Mouse (Mus musculus): ENCODE measurements around the gene Plekhm1. TPM values are rescaled to one million over a fixed set of nuclear protein-coding genes. Genes with fewer than 3 reads are reported as not detected.

The Plekhm1 gene
- polyA plus RNA-seq, 1 experiment from 2014 or later: 7.6 TPM

DNA sequence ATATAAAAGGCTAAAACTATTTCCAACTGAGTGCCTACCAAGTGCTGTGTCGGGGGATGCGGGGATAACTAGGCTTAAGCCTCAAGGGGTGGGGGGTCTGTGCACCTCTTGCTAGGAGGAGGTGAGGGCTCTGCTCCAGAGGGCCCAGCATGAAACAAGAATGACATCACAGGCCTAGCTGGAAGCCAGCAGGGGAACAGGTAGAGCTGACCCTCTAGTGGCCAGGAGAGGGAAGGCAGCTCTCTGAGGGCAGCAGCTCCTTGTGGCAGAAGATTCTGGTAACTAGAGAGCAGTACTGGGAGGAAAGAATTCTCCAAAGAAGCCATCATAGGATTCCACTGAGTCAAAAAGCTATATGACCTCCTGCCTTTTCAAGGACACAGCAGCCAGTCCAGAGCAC, 10.3 kb downstream of the Plekhm1 start:
- WGBS: 58% methylated on average over 2 of the region's 2 CpGs
- Histone ChIP-seq H3K27me3 (ENCODE audit: control insufficient read depth, insufficient read depth, low read length) (no peaks in the 10 kb centered on the region), H3K9ac (ENCODE audit: low read length) (no peak overlapping the region), H3K4me1 (ENCODE audit: control insufficient read depth, insufficient read depth, low read length) (no peaks in the 10 kb centered on the region), H3K36me3 (ENCODE audit: control insufficient read depth, insufficient read depth, low read length) (no peaks in the 10 kb centered on the region), H3K4me3 (ENCODE audit: low read depth, low read length) (no peak overlapping the region), H3K4me2 (no peak overlapping the region), H3K27ac (ENCODE audit: low read depth, low read length) (no peak overlapping the region), H3K9me3 (ENCODE audit: control insufficient read depth, low read length) (no peaks in the 10 kb centered on the region)
- no peak for DNase-seq (ENCODE audit: low spot score, missing footprints)
- no peak for ATAC-seq (ENCODE audit: low FRiP score)

DNA sequence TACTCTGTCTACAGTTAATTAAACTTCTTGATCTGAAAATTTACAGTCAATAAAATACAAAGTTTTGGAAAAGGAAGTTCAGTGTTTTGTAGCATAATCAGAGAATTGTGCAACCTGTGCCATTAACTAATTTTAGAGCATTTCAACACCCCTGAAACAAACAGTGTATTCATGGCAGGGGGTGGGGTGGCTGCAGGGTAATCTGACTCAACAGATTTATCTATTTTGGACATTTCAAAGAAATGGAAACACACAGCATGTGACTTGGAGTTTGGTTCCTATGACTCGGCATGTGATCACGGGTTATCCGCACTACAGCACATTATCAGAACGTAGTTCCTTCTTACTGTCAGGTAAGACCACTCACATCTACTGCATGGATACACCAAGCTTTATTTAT, 12.5 kb downstream of the Plekhm1 start:
- Histone ChIP-seq H3K4me3 (ENCODE audit: low read depth, low read length) (no peak overlapping the region), H3K27me3 (ENCODE audit: control insufficient read depth, insufficient read depth, low read length) (no peaks in the 10 kb centered on the region), H3K4me1 (ENCODE audit: control insufficient read depth, insufficient read depth, low read length) (no peaks in the 10 kb centered on the region), H3K9me3 (ENCODE audit: control insufficient read depth, low read length) (no peaks in the 10 kb centered on the region), H3K4me2 (no peak overlapping the region), H3K9ac (ENCODE audit: low read length) (no peak overlapping the region), H3K36me3 (ENCODE audit: control insufficient read depth, insufficient read depth, low read length) (peaks cover 5% of the 10 kb centered on the region; the same call in 1 of the 2 replicates), H3K27ac (ENCODE audit: low read depth, low read length) (no peak overlapping the region)
- DNase-seq (ENCODE audit: low spot score, missing footprints) (no peak), ATAC-seq (ENCODE audit: low FRiP score) (no peak)
- 94% methylated on average over 4 of the region's 4 CpGs for WGBS

DNA sequence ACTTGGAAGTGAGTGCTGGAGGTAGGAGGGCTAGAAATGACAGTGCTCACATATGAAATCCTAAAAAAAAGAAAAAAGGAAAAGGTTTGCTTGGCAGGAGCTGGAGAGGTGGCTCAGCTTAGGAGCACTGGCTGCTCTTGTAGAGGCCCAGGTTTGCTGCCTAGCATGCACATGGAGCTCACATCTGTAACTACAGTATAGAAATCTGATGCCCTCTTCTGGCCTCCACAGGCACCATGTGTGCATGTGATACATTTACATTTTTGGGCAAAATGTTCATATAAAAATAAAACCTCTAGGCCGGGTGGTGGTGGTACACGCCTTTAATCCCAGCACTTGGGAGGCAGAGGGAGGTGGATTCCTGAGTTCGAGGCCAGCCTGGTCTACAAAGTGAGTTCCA, 13.4 kb downstream of the Plekhm1 start:
- 87% methylated on average over 3 of the region's 3 CpGs for whole genome bisulfite sequencing
- peaks cover 9% of the 10 kb centered on the region for H3K36me3 ChIP-seq (ENCODE audit: control insufficient read depth, insufficient read depth, low read length)
- no peaks in the 10 kb centered on the region for H3K27me3 ChIP-seq (ENCODE audit: control insufficient read depth, insufficient read depth, low read length)
- ATAC-seq (ENCODE audit: low FRiP score) (no peak), DNase-seq (ENCODE audit: low spot score, missing footprints) (no peak)
- H3K4me2 ChIP-seq: no peak overlapping the region
- H3K9ac ChIP-seq (ENCODE audit: low read length): no peak overlapping the region
- H3K4me1 ChIP-seq (ENCODE audit: control insufficient read depth, insufficient read depth, low read length): no peaks in the 10 kb centered on the region
- no peak overlapping the region for H3K27ac ChIP-seq (ENCODE audit: low read depth, low read length)
- H3K4me3 ChIP-seq (ENCODE audit: low read depth, low read length): no peak overlapping the region
- no peaks in the 10 kb centered on the region for H3K9me3 ChIP-seq (ENCODE audit: control insufficient read depth, low read length)

DNA sequence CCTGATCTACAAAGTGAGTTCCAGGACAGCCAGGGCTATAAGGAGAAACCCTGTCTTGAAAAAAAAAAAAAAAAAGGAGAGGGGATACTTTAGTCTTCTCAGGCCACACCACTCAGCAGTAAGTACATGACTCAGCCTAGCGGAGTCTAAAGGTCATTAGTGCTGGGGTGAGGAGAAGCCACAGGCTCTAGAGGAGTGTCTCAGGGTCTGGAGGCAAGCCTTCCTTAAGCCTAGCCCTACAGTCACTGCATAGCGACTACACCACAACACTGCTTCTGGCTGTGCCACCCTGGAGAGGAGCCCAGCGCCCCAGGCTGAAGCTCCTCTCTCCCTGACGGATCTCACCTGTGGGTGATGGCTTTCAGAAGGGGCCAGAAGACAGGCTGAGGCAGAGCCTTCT, 15.8 kb downstream of the Plekhm1 start:
- H3K9ac ChIP-seq (ENCODE audit: low read length): no peak overlapping the region
- no peak overlapping the region for H3K4me3 ChIP-seq (ENCODE audit: low read depth, low read length)
- H3K4me2 ChIP-seq: no peak overlapping the region
- no peak for DNase-seq (ENCODE audit: low spot score, missing footprints)
- H3K27me3 ChIP-seq (ENCODE audit: control insufficient read depth, insufficient read depth, low read length): no peaks in the 10 kb centered on the region
- H3K4me1 ChIP-seq (ENCODE audit: control insufficient read depth, insufficient read depth, low read length): no peaks in the 10 kb centered on the region
- no peaks in the 10 kb centered on the region for H3K9me3 ChIP-seq (ENCODE audit: control insufficient read depth, low read length)
- H3K36me3 ChIP-seq (ENCODE audit: control insufficient read depth, insufficient read depth, low read length): peaks cover 9% of the 10 kb centered on the region
- WGBS: 88% methylated on average over 4 of the region's 4 CpGs
- ATAC-seq (ENCODE audit: low FRiP score): no peak
- no peak overlapping the region for H3K27ac ChIP-seq (ENCODE audit: low read depth, low read length)

DNA sequence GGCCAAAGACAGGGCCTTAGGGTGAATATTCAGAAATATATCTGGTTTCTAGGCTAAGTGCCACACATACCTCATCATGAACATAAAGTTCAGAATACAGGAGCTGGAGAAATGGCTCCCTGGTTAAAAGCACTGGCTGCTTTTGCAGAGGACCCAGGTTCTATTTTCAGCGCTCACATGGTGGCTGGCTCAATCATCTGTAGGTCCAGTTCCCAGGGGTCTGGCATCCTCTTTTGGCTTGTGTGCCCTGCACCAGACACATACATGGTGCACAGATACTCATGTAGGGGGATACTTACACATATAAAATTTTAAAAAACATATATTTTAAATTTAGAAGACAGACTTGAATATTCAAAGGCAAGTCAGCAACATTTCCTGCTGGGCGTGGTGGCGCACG, 16.3 kb downstream of the Plekhm1 start:
- Histone ChIP-seq H3K9ac (ENCODE audit: low read length) (no peak overlapping the region), H3K4me2 (no peak overlapping the region), H3K27me3 (ENCODE audit: control insufficient read depth, insufficient read depth, low read length) (no peaks in the 10 kb centered on the region), H3K4me1 (ENCODE audit: control insufficient read depth, insufficient read depth, low read length) (no peaks in the 10 kb centered on the region), H3K36me3 (ENCODE audit: control insufficient read depth, insufficient read depth, low read length) (peaks cover 9% of the 10 kb centered on the region), H3K9me3 (ENCODE audit: control insufficient read depth, low read length) (no peaks in the 10 kb centered on the region), H3K4me3 (ENCODE audit: low read depth, low read length) (no peak overlapping the region), H3K27ac (ENCODE audit: low read depth, low read length) (no peak overlapping the region)
- no peak for DNase-seq (ENCODE audit: low spot score, missing footprints)
- 99% methylated on average over 4 of the region's 4 CpGs for WGBS
- no peak for ATAC-seq (ENCODE audit: low FRiP score)

DNA sequence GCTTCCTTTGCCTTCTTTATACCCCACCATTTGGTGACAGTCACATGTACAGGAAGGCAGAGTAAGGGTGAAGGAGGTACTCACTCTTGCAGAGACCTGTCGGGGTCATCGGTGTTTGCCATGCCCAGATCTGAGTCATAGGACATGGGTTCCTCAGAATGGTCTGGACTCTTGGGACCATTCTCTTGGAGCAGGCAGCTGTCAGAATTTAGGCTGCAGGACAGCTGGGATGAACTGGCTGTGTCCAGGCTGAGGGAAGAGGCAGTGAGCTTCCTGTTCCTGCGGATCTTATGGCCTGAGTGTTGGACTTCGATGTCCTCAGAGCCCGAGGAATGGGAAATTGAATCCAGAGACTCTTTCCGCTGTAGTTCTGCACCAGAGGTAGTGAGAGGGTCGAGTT, 17.9 kb downstream of the Plekhm1 start:
- Histone ChIP-seq H3K4me2 (no peak overlapping the region), H3K27ac (ENCODE audit: low read depth, low read length) (no peak overlapping the region), H3K36me3 (ENCODE audit: control insufficient read depth, insufficient read depth, low read length) (peaks cover 9% of the 10 kb centered on the region), H3K27me3 (ENCODE audit: control insufficient read depth, insufficient read depth, low read length) (no peaks in the 10 kb centered on the region), H3K4me1 (ENCODE audit: control insufficient read depth, insufficient read depth, low read length) (no peaks in the 10 kb centered on the region), H3K9me3 (ENCODE audit: control insufficient read depth, low read length) (no peaks in the 10 kb centered on the region), H3K4me3 (ENCODE audit: low read depth, low read length) (no peak overlapping the region), H3K9ac (ENCODE audit: low read length) (no peak overlapping the region)
- ATAC-seq (ENCODE audit: low FRiP score) (no peak), DNase-seq (ENCODE audit: low spot score, missing footprints) (no peak)
- WGBS: 91% methylated on average over 7 of the region's 7 CpGs

DNA sequence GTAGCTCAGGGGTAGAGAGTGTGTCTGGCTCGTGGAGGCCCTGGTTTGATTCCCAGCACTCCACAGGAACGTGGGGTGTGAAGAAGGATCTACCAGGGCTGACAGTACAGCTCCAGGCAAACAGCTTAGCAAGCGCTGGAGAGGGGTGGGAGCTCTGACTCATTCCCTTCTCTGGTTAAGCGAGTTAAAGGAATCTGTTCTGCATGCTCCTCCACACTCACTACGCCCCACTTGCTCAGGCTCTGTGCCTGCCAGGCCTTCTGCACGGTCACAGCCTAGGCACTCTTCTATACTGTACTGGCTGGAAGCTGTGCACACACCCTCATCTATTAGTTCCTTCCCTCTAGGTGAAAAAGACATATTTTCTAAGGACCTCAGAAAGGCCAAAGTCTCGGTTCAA, 18.5 kb downstream of the Plekhm1 start:
- Histone ChIP-seq H3K4me1 (ENCODE audit: control insufficient read depth, insufficient read depth, low read length) (no peaks in the 10 kb centered on the region), H3K27me3 (ENCODE audit: control insufficient read depth, insufficient read depth, low read length) (no peaks in the 10 kb centered on the region), H3K4me3 (ENCODE audit: low read depth, low read length) (no peak overlapping the region), H3K36me3 (ENCODE audit: control insufficient read depth, insufficient read depth, low read length) (peaks cover 9% of the 10 kb centered on the region), H3K4me2 (no peak overlapping the region), H3K9me3 (ENCODE audit: control insufficient read depth, low read length) (no peaks in the 10 kb centered on the region), H3K27ac (ENCODE audit: low read depth, low read length) (no peak overlapping the region), H3K9ac (ENCODE audit: low read length) (no peak overlapping the region)
- 96% methylated on average over 7 of the region's 7 CpGs for WGBS
- ATAC-seq (ENCODE audit: low FRiP score) (no peak), DNase-seq (ENCODE audit: low spot score, missing footprints) (no peak)

DNA sequence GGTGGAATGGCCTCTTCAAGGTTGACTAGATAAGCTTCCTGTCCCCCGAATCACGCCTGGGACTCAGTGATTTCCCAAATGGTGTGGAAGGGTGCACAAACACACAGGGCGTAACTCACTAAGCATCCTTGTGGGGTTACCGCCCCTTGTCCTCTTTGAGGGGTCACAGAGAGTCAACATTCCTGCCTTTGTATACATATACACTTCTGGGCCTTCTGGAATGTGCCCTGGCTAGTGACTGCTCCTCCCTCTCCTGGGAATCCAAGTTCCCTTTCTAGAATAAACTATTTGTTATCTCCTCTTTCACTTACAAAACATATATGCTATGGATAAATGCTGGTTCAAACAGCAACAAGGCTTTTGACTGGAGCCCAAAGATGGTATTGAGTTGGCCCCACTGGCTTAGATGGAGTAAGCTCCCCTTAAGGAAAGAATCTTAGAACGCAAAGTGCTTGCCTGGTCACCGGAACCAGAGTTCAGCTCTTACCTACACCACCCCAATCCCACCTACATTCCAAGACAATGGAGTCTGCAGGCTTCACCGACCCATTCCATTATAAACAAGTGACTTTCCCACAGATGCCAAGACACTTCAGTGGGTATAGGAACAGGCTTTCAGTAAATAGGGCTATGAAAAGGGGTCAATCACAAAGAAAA, 24.5 kb downstream of the Plekhm1 start:
- H3K4me1 ChIP-seq (ENCODE audit: control insufficient read depth, insufficient read depth, low read length): no peaks in the 10 kb centered on the region
- no peak for ATAC-seq (ENCODE audit: low FRiP score)
- no peak overlapping the region for H3K27ac ChIP-seq (ENCODE audit: low read depth, low read length)
- DNase-seq (ENCODE audit: low spot score, missing footprints): no peak
- no peaks in the 10 kb centered on the region for H3K27me3 ChIP-seq (ENCODE audit: control insufficient read depth, insufficient read depth, low read length)
- H3K36me3 ChIP-seq (ENCODE audit: control insufficient read depth, insufficient read depth, low read length): no peaks in the 10 kb centered on the region
- H3K4me3 ChIP-seq (ENCODE audit: low read depth, low read length): no peak overlapping the region
- 80% methylated on average over 7 of the region's 7 CpGs for WGBS
- no peak overlapping the region for H3K9ac ChIP-seq (ENCODE audit: low read length)
- no peaks in the 10 kb centered on the region for H3K9me3 ChIP-seq (ENCODE audit: control insufficient read depth, low read length)
- no peak overlapping the region for H3K4me2 ChIP-seq

DNA sequence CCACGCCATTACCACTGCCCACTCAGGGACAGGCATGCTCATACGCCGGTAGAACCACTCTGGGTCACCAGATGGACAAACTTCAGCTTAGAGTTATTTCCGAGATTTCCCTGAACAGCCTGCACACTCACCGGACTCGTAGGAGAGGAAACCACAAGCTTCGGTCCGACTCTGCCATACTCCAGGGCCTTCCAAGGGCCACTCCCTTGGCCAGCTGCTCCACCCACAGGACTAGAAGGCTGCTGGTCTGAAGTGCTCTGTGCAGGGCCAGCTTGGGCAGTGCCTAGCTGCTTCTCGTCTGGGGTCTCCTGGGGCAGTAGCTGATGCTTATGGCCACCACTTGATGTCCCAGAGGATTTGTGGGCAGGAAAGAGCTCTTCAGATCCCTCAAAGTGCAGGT, 25.7 kb downstream of the Plekhm1 start:
- H3K36me3 ChIP-seq (ENCODE audit: control insufficient read depth, insufficient read depth, low read length): no peaks in the 10 kb centered on the region

More for the DNA sequence above, 25.7 kb downstream of the Plekhm1 start:
- H3K9ac ChIP-seq (ENCODE audit: low read length): no peak overlapping the region
- 89% methylated on average over 9 of the region's 9 CpGs for WGBS
- H3K27ac ChIP-seq (ENCODE audit: low read depth, low read length): no peak overlapping the region
- no peaks in the 10 kb centered on the region for H3K4me1 ChIP-seq (ENCODE audit: control insufficient read depth, insufficient read depth, low read length)
- DNase-seq (ENCODE audit: low spot score, missing footprints) (no peak), ATAC-seq (ENCODE audit: low FRiP score) (no peak)
- H3K4me3 ChIP-seq (ENCODE audit: low read depth, low read length): no peak overlapping the region
- H3K9me3 ChIP-seq (ENCODE audit: control insufficient read depth, low read length): no peaks in the 10 kb centered on the region
- no peaks in the 10 kb centered on the region for H3K27me3 ChIP-seq (ENCODE audit: control insufficient read depth, insufficient read depth, low read length)
- no peak overlapping the region for H3K4me2 ChIP-seq

Measured in midbrain, embryonic 11.5 days (tissue).